Mouse (Mus musculus): ENCODE measurements around the gene Prss8. TPM values are rescaled to one million over a fixed set of nuclear protein-coding genes. Genes with fewer than 3 reads are reported as not detected.

Prss8 gene
- polyA plus RNA-seq (2012; fragmentation: generic; extraction: Trizol): not detected
- long read RNA-seq, experiment 1: 0 reads
- long read RNA-seq, experiment 2: 0 reads

DNA sequence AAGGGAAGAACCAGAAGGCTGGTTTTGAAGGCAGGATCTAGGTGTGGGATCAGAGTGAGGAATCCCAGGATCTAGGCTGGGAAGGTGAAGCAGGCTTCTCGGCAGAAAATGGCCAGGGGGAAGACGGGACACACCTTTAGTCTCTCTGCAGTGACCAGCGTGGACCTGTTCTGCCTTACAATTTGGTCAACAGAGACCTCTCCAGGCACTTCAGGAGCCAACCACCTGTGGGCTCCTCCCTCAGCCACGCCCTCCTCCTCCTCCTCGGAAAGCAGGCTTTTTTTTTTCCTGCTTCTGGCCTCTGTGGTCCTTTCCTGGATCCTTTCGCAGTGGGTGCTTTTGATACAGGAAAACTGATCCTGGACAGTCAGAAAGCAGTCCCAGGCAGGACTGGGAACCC lies at the start of gene Prss8:
Gene Prss8, minus strand, starts transcription at position 182 of the 400 bp plus-strand sequence.
- H3K27me3 ChIP-seq (ENCODE audit: control insufficient read depth, insufficient read depth, insufficient read length): no peaks in the 10 kb centered on the region
- H3K79me3 ChIP-seq (ENCODE audit: low read depth): no peaks in the 10 kb centered on the region
- no peak within 1 kb of the TSS for H3K4me3 ChIP-seq (ENCODE audit: insufficient read depth, poor library complexity, severe bottlenecking)
- H3K79me2 ChIP-seq (ENCODE audit: control insufficient read depth, insufficient read depth): no peaks in the 10 kb centered on the region
- TF ChIP-seq MYOD1 (IDR thresholded peaks at IDR 0.05; ENCODE audit: control insufficient read depth, insufficient read length, low read depth): no peak
- TF ChIP-seq FOSL1 (IDR thresholded peaks at IDR 0.05; ENCODE audit: insufficient read depth, low read length, poor library complexity, severe bottlenecking): no peak
- no peak for TF ChIP-seq MAX (IDR thresholded peaks at IDR 0.05)
- no peak for TF ChIP-seq CEBPB (IDR thresholded peaks at IDR 0.05; ENCODE audit: low read depth)
- no peak for TF ChIP-seq USF1 (IDR thresholded peaks at IDR 0.05; ENCODE audit: low read depth)
- no peak for TF ChIP-seq CTCF (IDR thresholded peaks at IDR 0.05; ENCODE audit: control insufficient read depth, insufficient read depth, insufficient read length)
- TF ChIP-seq MYOG (IDR thresholded peaks at IDR 0.05; ENCODE audit: control insufficient read depth, extremely low read depth, insufficient read length): no peak
- no peaks in the 10 kb centered on the region for H3K36me3 ChIP-seq (ENCODE audit: control insufficient read depth, insufficient read depth)
- H3ac ChIP-seq (ENCODE audit: control insufficient read depth, insufficient read length, low read depth): no peak within 1 kb of the TSS

DNA sequence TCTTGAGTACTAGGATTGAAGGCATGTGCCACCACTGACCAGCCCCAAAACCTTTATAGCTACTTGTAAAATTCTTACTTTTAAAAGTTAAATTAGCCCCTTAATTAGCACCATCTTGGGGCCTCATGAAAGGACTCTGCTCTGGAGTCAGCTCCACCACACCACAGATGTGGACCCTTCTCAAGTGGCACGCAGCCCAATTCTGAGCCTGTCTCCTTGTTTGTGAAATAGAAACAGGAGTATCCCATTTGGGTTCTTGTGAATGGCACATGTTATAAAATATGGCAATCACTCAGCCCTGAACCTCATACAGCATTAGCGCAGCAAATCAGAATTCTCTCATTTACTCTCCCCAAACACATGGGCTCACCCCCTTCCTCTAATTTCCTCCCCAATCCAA lies 49.0 kb upstream of the Prss8 start:
- Histone ChIP-seq H3ac (ENCODE audit: control insufficient read depth, insufficient read length, low read depth) (no peak overlapping the region), H3K79me3 (ENCODE audit: low read depth) (peaks cover 34% of the 10 kb centered on the region), H3K4me3 (ENCODE audit: insufficient read depth, poor library complexity, severe bottlenecking) (no peak overlapping the region), H3K79me2 (ENCODE audit: control insufficient read depth, insufficient read depth) (peaks cover 71% of the 10 kb centered on the region), H3K36me3 (ENCODE audit: control insufficient read depth, insufficient read depth) (peaks cover 97% of the 10 kb centered on the region), H3K27me3 (ENCODE audit: control insufficient read depth, insufficient read depth, insufficient read length) (no peaks in the 10 kb centered on the region)
- no peak for TF ChIP-seq CTCF (IDR thresholded peaks at IDR 0.05; ENCODE audit: control insufficient read depth, insufficient read depth, insufficient read length)
- TF ChIP-seq MYOG (IDR thresholded peaks at IDR 0.05; ENCODE audit: control insufficient read depth, extremely low read depth, insufficient read length): no peak
- no peak for TF ChIP-seq USF1 (IDR thresholded peaks at IDR 0.05; ENCODE audit: low read depth)
- no peak for TF ChIP-seq FOSL1 (IDR thresholded peaks at IDR 0.05; ENCODE audit: insufficient read depth, low read length, poor library complexity, severe bottlenecking)
- TF ChIP-seq CEBPB (IDR thresholded peaks at IDR 0.05; ENCODE audit: low read depth): no peak
- TF ChIP-seq MAX (IDR thresholded peaks at IDR 0.05): no peak
- no peak for TF ChIP-seq MYOD1 (IDR thresholded peaks at IDR 0.05; ENCODE audit: control insufficient read depth, insufficient read length, low read depth)

DNA sequence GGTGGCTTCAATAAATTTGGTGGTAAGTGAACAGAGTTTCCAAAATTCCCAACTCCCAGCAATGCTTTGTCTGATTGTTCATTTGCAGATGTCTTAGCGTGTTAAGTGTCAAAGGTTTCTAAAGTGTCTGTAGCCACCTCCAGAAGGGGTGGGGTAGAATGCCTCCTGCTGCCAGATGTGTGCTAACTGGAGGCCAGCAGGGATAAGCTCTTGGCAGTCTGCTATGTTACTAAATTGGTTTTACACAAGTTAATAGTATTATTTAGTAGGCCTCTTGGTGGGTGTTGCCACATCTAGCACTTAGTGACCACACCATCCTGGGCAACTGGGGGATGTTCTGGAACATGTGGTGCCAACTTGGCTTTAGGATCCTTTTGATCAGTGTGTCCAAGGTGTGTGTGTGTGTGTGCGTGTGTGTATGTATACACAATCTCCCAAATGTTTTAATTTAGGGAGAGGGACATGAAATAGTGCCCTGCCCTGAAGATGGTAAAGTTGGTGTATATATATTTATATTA lies 44.6 kb upstream of the Prss8 start:
- Histone ChIP-seq H3K36me3 (ENCODE audit: control insufficient read depth, insufficient read depth) (peaks cover 99% of the 10 kb centered on the region), H3K4me3 (ENCODE audit: insufficient read depth, poor library complexity, severe bottlenecking) (no peak overlapping the region), H3ac (ENCODE audit: control insufficient read depth, insufficient read length, low read depth) (no peak overlapping the region), H3K79me3 (ENCODE audit: low read depth) (peaks cover 75% of the 10 kb centered on the region), H3K27me3 (ENCODE audit: control insufficient read depth, insufficient read depth, insufficient read length) (no peaks in the 10 kb centered on the region), H3K79me2 (ENCODE audit: control insufficient read depth, insufficient read depth) (peaks cover 99% of the 10 kb centered on the region)
- no peak for TF ChIP-seq USF1 (IDR thresholded peaks at IDR 0.05; ENCODE audit: low read depth)
- no peak for TF ChIP-seq FOSL1 (IDR thresholded peaks at IDR 0.05; ENCODE audit: insufficient read depth, low read length, poor library complexity, severe bottlenecking)
- no peak for TF ChIP-seq MAX (IDR thresholded peaks at IDR 0.05)
- TF ChIP-seq MYOD1 (IDR thresholded peaks at IDR 0.05; ENCODE audit: control insufficient read depth, insufficient read length, low read depth): no peak
- no peak for TF ChIP-seq MYOG (IDR thresholded peaks at IDR 0.05; ENCODE audit: control insufficient read depth, extremely low read depth, insufficient read length)
- TF ChIP-seq CTCF (IDR thresholded peaks at IDR 0.05; ENCODE audit: control insufficient read depth, insufficient read depth, insufficient read length): no peak
- no peak for TF ChIP-seq CEBPB (IDR thresholded peaks at IDR 0.05; ENCODE audit: low read depth)

DNA sequence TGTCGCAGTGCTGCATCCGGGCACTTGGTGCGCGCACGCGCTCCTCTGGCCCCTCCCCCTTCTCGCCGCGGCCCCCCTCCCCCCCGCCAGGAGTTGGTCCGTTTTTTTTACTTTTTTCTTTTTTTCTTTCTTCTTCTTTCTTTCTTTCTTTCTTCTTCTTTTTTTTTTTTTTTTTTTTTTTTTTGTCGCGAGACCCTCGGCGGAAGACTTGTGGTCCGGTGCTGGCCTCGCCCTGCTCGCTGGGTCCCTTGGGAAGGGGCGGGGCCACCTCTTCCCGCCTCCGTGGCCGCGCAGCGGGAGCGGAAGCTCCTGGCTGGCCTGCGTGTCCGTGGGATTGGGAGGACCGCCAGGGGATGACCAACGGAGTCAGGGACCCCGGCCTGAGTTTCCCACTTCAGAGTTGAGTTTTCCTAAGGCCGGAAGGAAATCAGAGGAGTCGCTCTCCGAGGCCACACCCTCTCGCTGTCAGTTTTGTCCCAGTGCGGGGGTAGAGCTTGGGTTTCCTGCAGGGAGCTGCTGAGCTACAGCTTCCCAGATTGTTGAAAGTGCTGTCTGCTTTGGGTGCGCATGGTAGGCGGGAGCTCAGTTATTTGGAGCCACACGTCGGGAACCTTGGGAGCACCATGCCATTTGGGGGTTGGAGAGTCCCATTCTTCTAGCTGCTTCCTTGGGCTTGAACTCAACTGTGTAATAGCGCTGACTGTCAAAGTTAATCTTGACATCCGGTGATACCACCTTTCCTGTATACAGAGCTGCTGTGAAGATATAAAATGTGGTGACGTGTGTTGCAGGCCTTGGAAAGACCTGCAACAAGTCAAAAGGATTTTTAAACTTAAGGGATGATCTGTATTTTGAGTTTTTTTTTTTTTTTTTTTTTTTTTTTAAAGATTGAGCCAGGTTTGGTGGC lies 38.3 kb upstream of the Prss8 start:
- Histone ChIP-seq H3K36me3 (ENCODE audit: control insufficient read depth, insufficient read depth) (peaks cover 48% of the 10 kb centered on the region), H3ac (ENCODE audit: control insufficient read depth, insufficient read length, low read depth) (peak overlapping the region; percentile 90), H3K27me3 (ENCODE audit: control insufficient read depth, insufficient read depth, insufficient read length) (no peaks in the 10 kb centered on the region), H3K79me3 (ENCODE audit: low read depth) (peaks cover 51% of the 10 kb centered on the region), H3K79me2 (ENCODE audit: control insufficient read depth, insufficient read depth) (peaks cover 59% of the 10 kb centered on the region), H3K4me3 (ENCODE audit: insufficient read depth, poor library complexity, severe bottlenecking) (peak overlapping the region; percentile 82)
- TF ChIP-seq MAX (IDR thresholded peaks at IDR 0.05): no peak
- no peak for TF ChIP-seq FOSL1 (IDR thresholded peaks at IDR 0.05; ENCODE audit: insufficient read depth, low read length, poor library complexity, severe bottlenecking)
- TF ChIP-seq CEBPB (IDR thresholded peaks at IDR 0.05; ENCODE audit: low read depth): no peak
- no peak for TF ChIP-seq MYOD1 (IDR thresholded peaks at IDR 0.05; ENCODE audit: control insufficient read depth, insufficient read length, low read depth)
- no peak for TF ChIP-seq MYOG (IDR thresholded peaks at IDR 0.05; ENCODE audit: control insufficient read depth, extremely low read depth, insufficient read length)
- TF ChIP-seq CTCF (IDR thresholded peaks at IDR 0.05; ENCODE audit: control insufficient read depth, insufficient read depth, insufficient read length): no peak

GRCm38 (mm10) chr7:127967004-127967921 lies 37.4 kb upstream of the Prss8 start, which contains the start of gene Fus:
Fus (plus strand) TSS chr7:127967457.
- peaks cover 50% of the 10 kb centered on the region for H3K79me2 ChIP-seq (ENCODE audit: control insufficient read depth, insufficient read depth)
- peaks cover 42% of the 10 kb centered on the region for H3K79me3 ChIP-seq (ENCODE audit: low read depth)
- peak within 1 kb of the TSS; percentile 92 for H3ac ChIP-seq (ENCODE audit: control insufficient read depth, insufficient read length, low read depth)
- H3K4me3 ChIP-seq (ENCODE audit: insufficient read depth, poor library complexity, severe bottlenecking): peak within 1 kb of the TSS; percentile 82
- H3K27me3 ChIP-seq (ENCODE audit: control insufficient read depth, insufficient read depth, insufficient read length): no peaks in the 10 kb centered on the region
- TF ChIP-seq MAX (IDR thresholded peaks at IDR 0.05): peak; percentile 26
- no peak for TF ChIP-seq CEBPB (IDR thresholded peaks at IDR 0.05; ENCODE audit: low read depth)
- peaks cover 39% of the 10 kb centered on the region for H3K36me3 ChIP-seq (ENCODE audit: control insufficient read depth, insufficient read depth)
